Comparison of ENCODE assay signal across 24 mouse cellular contexts in the genomic region with DNA sequence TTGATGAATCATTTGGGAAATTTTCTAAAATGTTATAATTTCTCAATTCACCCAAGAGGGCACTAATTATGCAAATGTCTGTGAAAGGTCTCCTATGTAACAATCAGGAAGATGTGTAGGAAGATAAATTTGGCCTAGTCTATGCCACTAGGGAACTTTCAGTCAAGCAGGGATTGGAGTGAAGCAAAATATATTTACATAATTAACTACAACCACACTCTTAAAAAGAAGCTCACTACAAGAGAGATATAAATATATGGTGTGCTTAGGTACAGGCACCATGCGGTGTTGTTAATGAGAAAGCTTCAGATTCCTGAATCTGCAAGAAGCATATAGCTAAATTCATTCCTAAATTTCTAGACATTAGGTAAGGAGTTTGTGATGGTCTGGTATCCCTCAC.
"Had no signal": no experiment of that assay in that cellular context is flagged by ENCODE, and none has a peak within 500 bp of the region (broad histone marks: within the 10 kb centered on the region; RNA-seq: fewer than 3 reads in every experiment).

No protein-coding gene starts in this region.

- H3K27ac ChIP-seq: gastrocnemius, adult 2 months; heart, embryonic 10.5 days; hindbrain, embryonic 10.5 days; hindbrain, embryonic 12.5 days; intestine, embryonic 15.5 days; layer of hippocampus, adult 2 months; limb, embryonic 13.5 days; limb, embryonic 15.5 days had no signal

- H3K4me3 ChIP-seq: gastrocnemius, adult 2 months; heart, embryonic 10.5 days; heart, embryonic 12.5 days; hindbrain, embryonic 10.5 days; hindbrain, embryonic 12.5 days; intestine, embryonic 15.5 days; layer of hippocampus, adult 2 months; limb, embryonic 13.5 days; limb, embryonic 15.5 days had no signal

- ATAC-seq: forebrain, embryonic 16.5 days; inflammation-experienced regulatory T-cells, adult 6 months; intestine, embryonic 15.5 days; intestine, postnatal 0 days had no signal

- H3K36me3 ChIP-seq: heart, embryonic 10.5 days; heart, embryonic 12.5 days; hindbrain, embryonic 10.5 days; hindbrain, embryonic 12.5 days; intestine, embryonic 15.5 days; limb, embryonic 13.5 days; limb, embryonic 15.5 days had no signal

- H3K4me1 ChIP-seq: heart, embryonic 10.5 days; heart, embryonic 12.5 days; hindbrain, embryonic 10.5 days; hindbrain, embryonic 12.5 days; intestine, embryonic 15.5 days; limb, embryonic 13.5 days; limb, embryonic 15.5 days had no signal

- H3K9me3 ChIP-seq: heart, embryonic 10.5 days; heart, embryonic 12.5 days; hindbrain, embryonic 10.5 days; hindbrain, embryonic 12.5 days; intestine, embryonic 15.5 days; limb, embryonic 13.5 days; limb, embryonic 15.5 days had no signal

- H3K27me3 ChIP-seq: heart, embryonic 12.5 days; hindbrain, embryonic 12.5 days; intestine, embryonic 15.5 days; limb, embryonic 13.5 days; limb, embryonic 15.5 days had no signal

- DNase-seq: gastrocnemius, adult 2 months; gastrocnemius, postnatal 10 days; gastrocnemius, postnatal 25 days; heart, adult 18-20 months; heart, postnatal 10 days; heart, postnatal 4 days; kidney, adult 18-20 months; kidney, adult 8-10 months; kidney, postnatal 10 days; kidney, postnatal 25 days; kidney, postnatal 4 days; layer of hippocampus, postnatal 36 days; left cerebral cortex, postnatal 4 days had no signal

- H3K9ac ChIP-seq: heart, embryonic 12.5 days; hindbrain, embryonic 12.5 days; intestine, embryonic 15.5 days; limb, embryonic 13.5 days; limb, embryonic 15.5 days had no signal

- H3K4me2 ChIP-seq: heart, embryonic 12.5 days; hindbrain, embryonic 12.5 days; intestine, embryonic 15.5 days; limb, embryonic 13.5 days; limb, embryonic 15.5 days had no signal
